ENCODE assay signal across 15 mouse cellular contexts in the genomic region with DNA sequence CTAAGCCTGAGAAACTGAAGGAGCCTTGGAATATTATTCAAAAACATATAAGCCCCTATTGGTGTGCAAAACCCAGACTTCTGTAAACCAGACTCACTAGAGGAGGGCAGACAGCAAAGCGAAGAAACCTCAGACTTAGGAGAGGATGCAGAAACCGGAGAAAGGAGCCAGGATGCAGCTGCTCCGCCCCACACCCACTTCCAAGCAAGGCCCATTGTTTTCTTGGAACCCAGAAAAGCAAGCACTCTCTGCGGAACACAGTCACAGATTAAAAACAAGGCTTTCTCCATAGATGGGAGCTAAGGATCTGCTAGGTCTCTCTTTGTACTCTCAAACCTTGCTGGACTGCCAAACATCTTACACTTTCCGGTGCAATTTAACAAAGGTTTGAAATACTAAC. TPM values are rescaled to one million over a fixed set of nuclear protein-coding genes. Genes with fewer than 3 reads are reported as not detected.
DNase-seq lines count a peak whose midpoint lies in the region; ATAC-seq and TF ChIP-seq lines count a peak whose summit lies in the region.
"Had no signal": no experiment of that assay in that cellular context is flagged by ENCODE, and none has a peak within 500 bp of the region (broad histone marks: within the 10 kb centered on the region; RNA-seq: fewer than 3 reads in every experiment).

No protein-coding gene starts in this region.

- TF ChIP-seq EP300 in heart, adult 2 months (IDR thresholded peaks at IDR 0.05; ENCODE audit: insufficient read depth, low read depth, low read length) = 0 out of 2 replicates have a peak, but pooled peaks have one; percentile 42
- no peak for TF ChIP-seq EP300 in liver, postnatal 0 days (IDR thresholded peaks at IDR 0.05; ENCODE audit: low read depth)

- H3K4me3 ChIP-seq in heart, adult 2 months = no peak overlapping the region
- H3K4me3 ChIP-seq in heart, embryonic 12.5 days = no peak overlapping the region
- H3K4me3 ChIP-seq in liver, postnatal 0 days (ENCODE audit: low read depth, low read length) = no peak overlapping the region
- no peak overlapping the region for H3K4me3 ChIP-seq in brown adipose tissue, adult 24 weeks (ENCODE audit: insufficient read depth, low read depth, low read length)
- H3K4me3 ChIP-seq: limb, embryonic 15.5 days had no signal

- no peak overlapping the region for H3K4me2 ChIP-seq in heart, embryonic 12.5 days
- H3K4me2 ChIP-seq in liver, postnatal 0 days (ENCODE audit: low read depth, low read length) = no peak overlapping the region
- H3K4me2 ChIP-seq: hindbrain, embryonic 14.5 days; limb, embryonic 15.5 days had no signal

- TF ChIP-seq CTCF in heart, adult 2 months (IDR thresholded peaks at IDR 0.05) = no peak
- no peak for TF ChIP-seq CTCF in liver, postnatal 0 days (IDR thresholded peaks at IDR 0.05; ENCODE audit: low read depth)

- WGBS in heart, adult 2 months = 40% methylated on average over 5 of the region's 5 CpGs
- WGBS in heart, embryonic 12.5 days = 63% methylated on average over 5 of the region's 5 CpGs
- WGBS in liver, postnatal 0 days (ENCODE audit: insufficient replicate concordance) = 50% methylated on average over 5 of the region's 5 CpGs

- H3K79me2 ChIP-seq in heart, adult 2 months (replicated peaks; ENCODE audit: control insufficient read depth, insufficient read depth, low read length) = no peaks in the 10 kb centered on the region

- H3K27ac ChIP-seq in heart, adult 2 months = peak overlapping the region; percentile 55
- no peak overlapping the region for H3K27ac ChIP-seq in heart, embryonic 12.5 days (ENCODE audit: poor library complexity, severe bottlenecking)
- H3K27ac ChIP-seq in liver, postnatal 0 days (ENCODE audit: low read depth) = 0 out of 2 replicates have a peak overlapping the region, but pooled peaks have one; percentile 11
- H3K27ac ChIP-seq in brown adipose tissue, adult 24 weeks (replicated peaks; ENCODE audit: low read depth, low read length) = 0 out of 2 replicates have a peak overlapping the region, but pooled peaks have one; percentile 31
- H3K27ac ChIP-seq: hindbrain, embryonic 14.5 days; limb, embryonic 15.5 days had no signal

- ATAC-seq in heart, embryonic 12.5 days (ENCODE audit: insufficient number of reproducible peaks, low FRiP score) = no peak
- ATAC-seq in liver, postnatal 0 days = no peak

- H3K4me1 ChIP-seq in heart, adult 2 months (ENCODE audit: control insufficient read depth, insufficient read depth, low read length) = no peaks in the 10 kb centered on the region
- H3K4me1 ChIP-seq in heart, embryonic 12.5 days (replicated peaks) = peaks cover 26% of the 10 kb centered on the region
- H3K4me1 ChIP-seq in liver, postnatal 0 days (ENCODE audit: insufficient read depth) = 0 out of 2 replicates have a peak, but pooled peaks cover 5% of the 10 kb centered on the region
- H3K4me1 ChIP-seq in brown adipose tissue, adult 24 weeks (ENCODE audit: control insufficient read depth, insufficient read depth, insufficient read length, low read length) = peaks cover 8% of the 10 kb centered on the region; the same call in 1 of the 2 replicates

- DNase-seq in heart, adult 2 months = peak in 1 of 2 experiments; percentile 38
- DNase-seq in liver, postnatal 0 days = no peak
- no peak for DNase-seq in liver
- DNase-seq in heart, postnatal 10 days = peak; percentile 43 to 46
- DNase-seq in embryo, embryonic 11 days = no peak
- no peak for DNase-seq in thymus, postnatal 10 days (ENCODE audit: low spot score in 2 of 2)
- DNase-seq: cerebellum, adult 11 months; spleen, adult 18-20 months; thymus, postnatal 14 days had no signal

- no peaks in the 10 kb centered on the region for H3K27me3 ChIP-seq in heart, adult 2 months (ENCODE audit: control insufficient read depth, insufficient read depth, low read length)
- no peaks in the 10 kb centered on the region for H3K27me3 ChIP-seq in heart, embryonic 12.5 days (replicated peaks)
- H3K27me3 ChIP-seq in liver, postnatal 0 days (ENCODE audit: insufficient read depth, low read length) = 0 out of 2 replicates have a peak, but pooled peaks cover 2% of the 10 kb centered on the region
- H3K27me3 ChIP-seq: limb, embryonic 15.5 days had no signal

- intact Hi-C loops in heart, adult 2 months (cut with DNase I) = no loop called here
- intact Hi-C loops in heart, postnatal 10 days (cut with DNase I) = loop anchor here (5.0 kb wide), 1 partner anchor 65 kb away; no protein-coding TSS in a partner anchor

- no peaks in the 10 kb centered on the region for H3K36me3 ChIP-seq in heart, adult 2 months (ENCODE audit: control insufficient read depth, insufficient read depth, low read length)
- H3K36me3 ChIP-seq in heart, embryonic 12.5 days = no peaks in the 10 kb centered on the region
- H3K36me3 ChIP-seq in liver, postnatal 0 days (replicated peaks; ENCODE audit: insufficient read depth, low read length) = no peaks in the 10 kb centered on the region
- H3K36me3 ChIP-seq: limb, embryonic 15.5 days had no signal

- no peaks in the 10 kb centered on the region for H3K9me3 ChIP-seq in heart, embryonic 12.5 days (replicated peaks)
- no peaks in the 10 kb centered on the region for H3K9me3 ChIP-seq in liver, postnatal 0 days (ENCODE audit: low read length)
- H3K9me3 ChIP-seq: limb, embryonic 15.5 days had no signal

- no peak for TF ChIP-seq POLR2A in heart, adult 2 months (IDR thresholded peaks at IDR 0.05; ENCODE audit: insufficient read depth, low read depth, low read length)

- H3K9ac ChIP-seq in heart, adult 2 months (ENCODE audit: low read depth, low read length) = no peak overlapping the region
- no peak overlapping the region for H3K9ac ChIP-seq in heart, embryonic 12.5 days
- no peak overlapping the region for H3K9ac ChIP-seq in liver, postnatal 0 days (replicated peaks)
- H3K9ac ChIP-seq: hindbrain, embryonic 14.5 days; limb, embryonic 15.5 days had no signal

RNA-seq across cellular contexts. Expression of gene Prnp, which starts 17.2 kb away (rescaled TPM):
- 100 to 1,000 TPM; 109 to 129 TPM for total RNA-seq in heart, adult 2 months (2021)
- polyA plus RNA-seq in heart, adult 2 months (2012; rRNA removed) = 101 and 110 TPM in 2 replicates
- polyA plus RNA-seq in heart, embryonic 12.5 days (2016; fragmentation: Nextera tagmentation; extraction: Ambion mirVana) = 83.6 and 89.1 TPM in 2 replicates
- 19.5 and 20.2 TPM in 2 replicates for polyA plus RNA-seq in liver, postnatal 0 days (2015; fragmentation: Nextera tagmentation; extraction: Ambion mirVana)
- 105 and 119 TPM in 2 replicates for polyA plus RNA-seq in brown adipose tissue, adult 24 weeks (2012; ENCODE audit: insufficient read depth, insufficient read length, missing spikeins)
- total RNA-seq in heart, postnatal 10 days (2021) = 100 to 1,000 TPM in 1 of 2 experiments, 10 to 100 TPM in 1; 83.6 to 102 TPM

RNA-seq across cellular contexts. Expression of gene Prn, which starts 17.2 kb away (rescaled TPM):
- total RNA-seq in heart, adult 2 months (2021) = under 1 TPM in 1 of 2 experiments, not detected in 1; 0.23 TPM
- not detected in 2 replicates for polyA plus RNA-seq in heart, adult 2 months (2012; rRNA removed)
- polyA plus RNA-seq in heart, embryonic 12.5 days (2016; fragmentation: Nextera tagmentation; extraction: Ambion mirVana) = 0.24 TPM in 1 of 2 replicates, not detected in the other
- polyA plus RNA-seq in liver, postnatal 0 days (2015; fragmentation: Nextera tagmentation; extraction: Ambion mirVana) = not detected in 2 replicates
- polyA plus RNA-seq in brown adipose tissue, adult 24 weeks (2012; ENCODE audit: insufficient read depth, insufficient read length, missing spikeins) = not detected in 2 replicates
- 1 to 10 TPM; 1.4 to 6.6 TPM for total RNA-seq in heart, postnatal 10 days (2021)
- total RNA-seq: layer of hippocampus, postnatal 25 days; megakaryocyte-erythroid progenitor cell, adult 5-6 weeks had no signal
- polyA plus RNA-seq: hindbrain, embryonic 14.5 days; limb, embryonic 15.5 days had no signal

RNA-seq across cellular contexts. Expression of gene Erv3, which starts 33.0 kb away (rescaled TPM):
- total RNA-seq in heart, adult 2 months (2021) = not detected
- not detected in 2 replicates for polyA plus RNA-seq in heart, adult 2 months (2012; rRNA removed)
- polyA plus RNA-seq in heart, embryonic 12.5 days (2016; fragmentation: Nextera tagmentation; extraction: Ambion mirVana) = not detected in 2 replicates
- polyA plus RNA-seq in liver, postnatal 0 days (2015; fragmentation: Nextera tagmentation; extraction: Ambion mirVana) = not detected in 2 replicates
- not detected in 2 replicates for polyA plus RNA-seq in brown adipose tissue, adult 24 weeks (2012; ENCODE audit: insufficient read depth, insufficient read length, missing spikeins)
- total RNA-seq in heart, postnatal 10 days (2021) = not detected
- total RNA-seq: megakaryocyte-erythroid progenitor cell, adult 5-6 weeks had no signal
- polyA plus RNA-seq: limb, embryonic 15.5 days had no signal

RNA-seq across cellular contexts. Expression of gene Prnd, which starts 58.1 kb away (rescaled TPM):
- 1 to 10 TPM in 1 of 2 experiments, under 1 TPM in 1; 0.65 to 1.2 TPM for total RNA-seq in heart, adult 2 months (2021)
- polyA plus RNA-seq in heart, adult 2 months (2012; rRNA removed) = 3.8 and 9.9 TPM in 2 replicates
- 5.4 and 6.2 TPM in 2 replicates for polyA plus RNA-seq in heart, embryonic 12.5 days (2016; fragmentation: Nextera tagmentation; extraction: Ambion mirVana)
- 0.40 and 0.47 TPM in 2 replicates for polyA plus RNA-seq in liver, postnatal 0 days (2015; fragmentation: Nextera tagmentation; extraction: Ambion mirVana)
- polyA plus RNA-seq in brown adipose tissue, adult 24 weeks (2012; ENCODE audit: insufficient read depth, insufficient read length, missing spikeins) = 0.58 and 0.71 TPM in 2 replicates
- total RNA-seq in heart, postnatal 10 days (2021) = 10 to 100 TPM; 16.1 to 26.7 TPM
- total RNA-seq: megakaryocyte-erythroid progenitor cell, adult 5-6 weeks had no signal

Comparison
In these comparisons a context has a peak if more than half of its experiments do, and no peak if none do; other contexts are left out.
1. DNase-seq: peak in heart, postnatal 10 days (2 of 2); none in liver, postnatal 0 days (single experiment), liver (single experiment), embryo, embryonic 11 days (single experiment) and thymus, postnatal 10 days (0 of 2).